Mouse (Mus musculus) embryo, embryonic 9.5 days (tissue): ENCODE results near the gene Car2.

Source experiments
- DNase-seq: peaks from one replicate; pipeline ENCODE4 v3.0.0-alpha.2; 2017; ENCODE audit errors: extremely low spot score

The Car2 gene

DNA sequence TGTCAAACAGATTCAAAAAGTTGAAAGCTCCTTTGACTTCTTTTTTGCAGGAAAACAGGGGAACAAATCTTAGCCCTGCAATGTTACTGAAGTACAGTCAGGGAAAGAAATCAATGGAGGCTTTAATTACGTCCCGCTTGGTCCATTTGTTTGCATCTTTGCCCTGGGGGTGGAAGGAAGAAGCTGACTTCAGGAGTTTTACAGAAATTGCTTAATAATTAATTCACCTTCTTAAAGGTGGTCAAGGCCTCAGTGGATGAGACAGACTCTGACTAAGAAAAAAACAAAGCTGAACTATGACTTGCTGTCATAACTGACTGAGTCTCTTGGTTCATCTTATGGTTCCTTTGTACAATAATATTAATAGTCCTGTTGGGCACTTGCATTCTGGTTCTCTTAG, 59.6 kb downstream of the Car2 start:
- no peak for DNase-seq

DNA sequence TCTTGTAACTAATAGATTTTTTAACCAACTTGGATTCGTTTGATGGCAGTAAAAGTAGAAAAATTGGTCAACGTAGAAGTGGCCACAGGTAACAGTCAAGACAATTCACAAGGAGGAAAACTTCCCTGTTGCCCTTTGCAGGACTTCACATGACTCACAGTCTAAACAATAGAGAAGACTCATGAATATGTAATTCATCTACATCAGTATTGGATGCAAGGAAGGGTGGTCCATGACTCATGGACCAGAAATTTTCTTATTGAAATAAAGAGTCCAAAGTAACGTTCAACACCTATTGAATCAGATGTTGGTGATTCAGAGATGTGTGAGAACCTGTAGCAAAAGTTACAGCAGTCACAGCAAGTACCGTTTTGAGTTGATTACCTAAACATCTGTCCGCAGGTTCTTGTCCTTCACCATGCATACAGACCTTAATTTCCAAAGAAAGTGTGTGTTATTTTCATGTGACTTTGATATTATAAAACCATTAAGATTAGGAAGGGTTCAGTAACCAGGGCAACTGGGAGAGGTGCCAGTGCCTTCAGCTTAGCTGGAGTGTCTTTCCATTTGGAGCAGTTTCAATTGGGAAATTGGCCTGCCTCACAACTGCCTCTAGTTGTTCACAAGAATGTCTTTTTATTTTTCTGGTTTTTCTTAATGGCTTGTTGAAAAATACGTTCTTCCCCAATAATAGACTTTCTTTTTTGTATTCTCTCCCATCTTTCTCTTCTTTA, 62.2 kb downstream of the Car2 start:
- no peak for DNase-seq

DNA sequence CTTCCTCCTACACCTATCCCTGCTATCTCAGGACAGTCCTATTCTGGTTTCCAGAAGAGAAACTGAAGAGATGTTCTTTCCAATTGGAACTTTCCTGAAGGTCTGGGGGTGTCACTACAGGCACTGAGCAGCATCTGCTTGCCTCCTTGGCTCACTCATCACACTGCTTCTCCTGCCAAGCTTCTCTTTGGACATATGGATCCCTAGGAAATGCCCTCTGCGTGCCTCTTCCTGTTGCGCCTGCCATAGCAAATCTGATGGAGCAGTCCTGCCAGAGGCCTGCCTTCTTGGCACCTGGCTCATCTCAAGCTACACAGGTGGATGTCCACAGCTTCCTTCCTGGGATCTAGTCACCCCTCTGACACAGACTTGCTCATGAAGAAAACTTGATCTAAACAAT, 64.0 kb downstream of the Car2 start:
- DNase-seq: no peak
